Mouse (Mus musculus): ENCODE measurements around the gene Atp13a3. TPM values are rescaled to one million over a fixed set of nuclear protein-coding genes. Genes with fewer than 3 reads are reported as not detected.

The Atp13a3 gene
- total RNA-seq, 2 experiments from 2014 or later: 71.3 to 73.7 TPM

DNA sequence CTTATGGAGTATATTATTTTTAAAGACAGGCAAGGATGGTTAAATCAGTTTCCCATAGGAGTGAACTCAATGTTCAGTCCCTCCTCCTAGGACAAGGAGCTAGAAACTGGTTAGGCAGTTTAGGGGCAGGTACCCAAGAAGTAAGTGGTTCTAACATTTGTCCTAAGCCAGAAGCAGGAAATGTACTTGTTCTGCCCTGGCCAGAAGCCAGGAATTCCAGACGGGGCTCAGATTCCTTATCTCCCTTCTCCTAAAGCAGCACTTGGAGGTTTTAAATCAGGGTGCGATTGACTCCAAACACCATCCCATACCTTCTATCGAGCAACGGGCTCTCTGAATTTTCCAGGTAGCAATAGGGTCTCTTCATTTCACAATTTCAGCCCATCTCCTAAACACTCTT lies 29.6 kb upstream of the Atp13a3 start:
- TF ChIP-seq CTCF (IDR thresholded peaks at IDR 0.05): no peak
- H3K27ac ChIP-seq: no peak overlapping the region
- intact Hi-C loops (cut with DNase I): no loop called here
- H3K4me3 ChIP-seq: no peak overlapping the region
- no peak for DNase-seq (ENCODE audit: extremely low spot score in 1 of 2, low spot score in 2 of 2)

DNA sequence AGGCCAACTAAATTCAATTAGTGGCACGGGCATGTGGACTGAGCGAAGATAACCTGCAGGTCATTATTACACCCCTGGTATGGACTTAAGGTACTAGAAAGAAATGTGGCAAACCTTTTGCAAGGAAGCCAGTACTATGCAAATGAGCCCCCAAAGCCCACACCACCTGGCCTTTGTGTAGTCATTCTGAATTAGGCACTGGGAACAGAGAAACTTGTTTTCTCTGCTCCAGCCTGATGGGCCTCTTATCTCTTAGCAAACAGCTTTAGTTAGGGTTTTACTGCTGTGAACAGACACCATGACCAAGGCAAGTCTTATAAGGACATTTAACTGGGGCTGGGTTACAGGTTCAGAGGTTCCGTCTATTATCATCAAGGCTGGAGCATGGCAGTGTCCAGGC lies 27.4 kb upstream of the Atp13a3 start:
- intact Hi-C loops (cut with DNase I): no loop called here
- no peak for DNase-seq (ENCODE audit: extremely low spot score in 1 of 2, low spot score in 2 of 2)
- no peak overlapping the region for H3K4me3 ChIP-seq

GRCm38 (mm10) chr16:30432111-30432510 lies 26.3 kb upstream of the Atp13a3 start:
- TF ChIP-seq CTCF (IDR thresholded peaks at IDR 0.05): no peak
- Histone ChIP-seq H3K27ac (no peak overlapping the region), H3K4me3 (no peak overlapping the region)
- intact Hi-C loops (cut with DNase I): no loop called here
- DNase-seq (ENCODE audit: extremely low spot score in 1 of 2, low spot score in 2 of 2): no peak

More for the DNA sequence above, 27.4 kb upstream of the Atp13a3 start:
- no peak for TF ChIP-seq CTCF (IDR thresholded peaks at IDR 0.05)
- H3K27ac ChIP-seq: no peak overlapping the region

DNA sequence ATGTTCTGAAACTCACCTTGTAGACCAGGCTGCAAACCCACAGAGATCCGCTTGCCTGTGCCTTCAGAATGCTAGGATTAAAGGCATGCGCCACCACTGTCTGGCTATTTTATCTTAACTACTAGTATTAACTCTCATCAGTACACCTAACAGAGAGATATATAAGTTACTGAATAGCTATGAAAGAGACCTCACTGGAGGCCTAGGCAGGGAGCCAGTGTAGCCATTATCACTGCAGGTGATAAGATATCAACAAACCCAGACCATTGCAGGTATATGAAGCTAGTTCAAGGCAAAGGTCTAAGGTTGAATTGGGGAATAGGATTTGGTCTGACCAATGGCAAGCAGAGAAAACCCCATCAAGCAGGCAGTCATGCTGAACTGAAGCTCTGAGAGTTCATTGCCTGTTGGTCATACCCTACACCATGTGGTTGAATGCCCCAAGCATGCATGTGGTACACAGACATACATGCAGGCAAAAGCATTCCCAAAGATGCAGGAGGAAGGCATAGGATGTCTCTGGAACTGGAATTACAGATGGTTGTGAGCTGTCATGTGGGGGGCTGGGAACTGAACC lies 24.8 kb upstream of the Atp13a3 start:
- intact Hi-C loops (cut with DNase I): no loop called here
- TF ChIP-seq CTCF (IDR thresholded peaks at IDR 0.05): no peak
- no peak overlapping the region for H3K4me3 ChIP-seq
- DNase-seq (ENCODE audit: extremely low spot score in 1 of 2, low spot score in 2 of 2): no peak
- H3K27ac ChIP-seq: no peak overlapping the region

DNA sequence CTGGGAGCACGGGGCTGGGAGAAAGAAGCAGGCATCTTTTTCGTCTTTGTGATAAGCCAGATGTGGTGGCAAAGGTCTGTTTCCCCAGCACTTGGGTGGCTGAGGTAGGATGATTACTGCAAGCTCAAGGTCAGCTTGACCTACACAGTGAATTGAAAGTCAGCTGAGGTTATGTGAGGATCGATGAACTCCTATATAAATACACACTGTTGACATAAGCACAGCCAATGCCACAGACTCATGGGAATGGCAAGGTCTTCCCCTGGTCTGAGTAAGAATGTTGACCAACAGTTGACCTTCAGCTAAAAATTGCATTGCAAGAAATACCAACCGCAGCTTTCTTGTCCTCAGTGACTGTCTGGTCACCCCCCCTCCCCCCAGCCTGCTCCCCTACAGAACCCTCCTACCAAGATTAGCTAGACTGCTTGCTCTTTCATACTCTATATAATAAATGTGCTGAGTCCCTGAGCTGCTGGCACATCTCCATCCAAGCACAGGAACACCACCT lies 23.0 kb upstream of the Atp13a3 start:
- no peak for DNase-seq (ENCODE audit: extremely low spot score in 1 of 2, low spot score in 2 of 2)
- intact Hi-C loops (cut with DNase I): no loop called here
- no peak for TF ChIP-seq CTCF (IDR thresholded peaks at IDR 0.05)
- Histone ChIP-seq H3K27ac (no peak overlapping the region), H3K4me3 (no peak overlapping the region)

DNA sequence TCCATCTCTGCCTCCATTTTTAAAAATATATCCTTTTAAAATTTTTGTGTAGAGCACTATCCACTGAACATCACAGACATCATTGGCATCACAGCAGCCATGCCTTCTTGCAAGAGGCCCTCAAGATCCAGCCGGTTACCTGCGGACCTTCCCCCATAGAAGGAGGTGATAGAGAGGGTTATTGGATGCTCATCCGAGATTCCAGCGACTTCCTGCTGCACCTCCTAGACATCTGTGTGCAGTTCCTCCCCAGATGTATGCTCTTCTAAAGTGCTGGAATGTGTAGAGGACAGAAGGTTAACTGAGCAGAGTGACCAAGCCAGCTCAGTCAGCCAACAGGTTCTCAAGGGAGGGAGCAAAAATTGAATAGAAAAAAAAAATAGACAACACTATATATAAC lies 21.7 kb upstream of the Atp13a3 start:
- DNase-seq (ENCODE audit: extremely low spot score in 1 of 2, low spot score in 2 of 2): no peak
- no peak for TF ChIP-seq CTCF (IDR thresholded peaks at IDR 0.05)
- intact Hi-C loops (cut with DNase I): no loop called here

DNA sequence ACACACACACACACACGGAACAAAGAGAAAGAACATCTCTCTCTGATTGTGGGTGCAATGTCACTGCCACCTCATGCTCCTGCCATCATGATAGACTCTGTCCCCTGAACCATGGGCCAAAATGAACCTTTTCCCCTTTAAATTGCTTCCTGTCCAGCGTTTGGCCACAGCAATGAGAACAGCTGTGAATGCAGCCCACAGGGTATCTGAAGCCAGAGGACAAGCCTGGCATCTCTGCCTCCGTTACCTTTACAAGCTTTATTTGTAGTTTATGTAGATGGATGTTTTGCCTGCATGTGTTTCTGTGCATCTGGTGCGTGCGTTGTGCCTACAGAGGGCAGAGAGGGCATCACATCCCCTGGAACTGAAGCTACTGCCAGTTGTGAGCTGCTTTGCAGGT lies 21.2 kb upstream of the Atp13a3 start:
- intact Hi-C loops (cut with DNase I): no loop called here
- DNase-seq (ENCODE audit: extremely low spot score in 1 of 2, low spot score in 2 of 2): no peak
- no peak for TF ChIP-seq CTCF (IDR thresholded peaks at IDR 0.05)
- H3K4me3 ChIP-seq: no peak overlapping the region
- H3K27ac ChIP-seq: no peak overlapping the region

More for the DNA sequence above, 21.7 kb upstream of the Atp13a3 start:
- no peak overlapping the region for H3K4me3 ChIP-seq
- H3K27ac ChIP-seq: no peak overlapping the region

DNA sequence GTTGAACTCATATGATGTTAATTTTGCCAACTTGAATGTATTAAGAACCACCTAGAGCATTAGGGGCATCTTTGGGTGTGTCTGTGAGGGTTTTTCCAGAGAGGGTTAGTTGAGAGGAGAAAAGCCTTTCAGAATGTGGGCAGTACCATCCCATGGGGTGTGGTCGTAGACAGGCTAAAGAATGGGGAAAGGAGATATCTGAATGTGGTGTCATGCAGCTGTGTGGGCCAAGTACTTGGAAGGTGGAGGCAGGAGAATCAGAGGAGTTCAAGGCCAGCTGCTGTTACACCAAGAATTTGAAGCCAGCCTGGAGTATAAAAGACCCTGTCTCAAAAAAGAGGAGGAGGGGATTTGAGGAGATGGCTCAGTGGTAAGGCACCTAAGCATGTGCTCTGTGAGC lies 20.2 kb upstream of the Atp13a3 start:
- no peak for DNase-seq (ENCODE audit: extremely low spot score in 1 of 2, low spot score in 2 of 2)
- Histone ChIP-seq H3K27ac (no peak overlapping the region), H3K4me3 (no peak overlapping the region)
- intact Hi-C loops (cut with DNase I): no loop called here
- TF ChIP-seq CTCF (IDR thresholded peaks at IDR 0.05): no peak

GRCm38 (mm10) chr16:30424053-30424452 lies 18.3 kb upstream of the Atp13a3 start:
- Histone ChIP-seq H3K4me3 (no peak overlapping the region), H3K27ac (no peak overlapping the region)
- intact Hi-C loops (cut with DNase I): no loop called here
- no peak for TF ChIP-seq CTCF (IDR thresholded peaks at IDR 0.05)
- no peak for DNase-seq (ENCODE audit: extremely low spot score in 1 of 2, low spot score in 2 of 2)

GRCm38 (mm10) chr16:30416707-30417106 lies 10.9 kb upstream of the Atp13a3 start:
- intact Hi-C loops (cut with DNase I): no loop called here
- Histone ChIP-seq H3K4me3 (no peak overlapping the region), H3K27ac (no peak overlapping the region)
- no peak for DNase-seq (ENCODE audit: extremely low spot score in 1 of 2, low spot score in 2 of 2)
- TF ChIP-seq CTCF (IDR thresholded peaks at IDR 0.05): no peak

- no peak for DNase-seq (ENCODE audit: extremely low spot score in 1 of 2, low spot score in 2 of 2)
- intact Hi-C loops (cut with DNase I): no loop called here
- no peak for TF ChIP-seq CTCF (IDR thresholded peaks at IDR 0.05)
- no peak overlapping the region for H3K27ac ChIP-seq
- no peak overlapping the region for H3K4me3 ChIP-seq
Measured at GRCm38 (mm10) chr16:30416284-30416683, 10.5 kb upstream of the Atp13a3 start.

- intact Hi-C loops (cut with DNase I): no loop called here
- no peak for DNase-seq (ENCODE audit: extremely low spot score in 1 of 2, low spot score in 2 of 2)
- Histone ChIP-seq H3K4me3 (no peak overlapping the region), H3K27ac (no peak overlapping the region)
- no peak for TF ChIP-seq CTCF (IDR thresholded peaks at IDR 0.05)
Measured at GRCm38 (mm10) chr16:30412680-30413079, 6.9 kb upstream of the Atp13a3 start.

GRCm38 (mm10) chr16:30410914-30411313 lies 5.1 kb upstream of the Atp13a3 start:
- intact Hi-C loops (cut with DNase I): no loop called here
- Histone ChIP-seq H3K4me3 (no peak overlapping the region), H3K27ac (no peak overlapping the region)
- no peak for DNase-seq (ENCODE audit: extremely low spot score in 1 of 2, low spot score in 2 of 2)
- no peak for TF ChIP-seq CTCF (IDR thresholded peaks at IDR 0.05)

Measured in left cerebral cortex, adult 2 months (tissue).